Mouse (Mus musculus) liver, embryonic 14.5 days (tissue): ENCODE data around the gene Rarres1. TPM values are rescaled to one million over a fixed set of nuclear protein-coding genes. Genes with fewer than 3 reads are reported as not detected.
A peak's percentile ranks its signal among the peaks of the same experiment; 100 is the strongest.

Experiments used
- ATAC-seq: fragments of 200-750 bp; cut with Nextera tagmentation; 2 replicates; pipeline ENCODE4 v1.8.0; 2017; ENCODE audit warnings: moderate number of reproducible peaks, mild to moderate bottlenecking, moderate library complexity; ENCODE audit not compliant: insufficient read depth
- DNase-seq, 3 experiments: peaks; one replicate each; pipeline ENCODE4 v3.0.0-alpha.2; 2012 to 2013; ENCODE audit warnings: low read depth in 3 of 3, low spot score in 3 of 3
- H3K27ac ChIP-seq: fragments of 300-500 bp; sonication (generic); 2 replicates; pipeline ENCODE4 v1.5.1; 2014; ENCODE audit warnings: moderate library complexity, mild to moderate bottlenecking, control low read depth, inconsistent platforms
- H3K27me3 ChIP-seq: fragments of 300-500 bp; sonication (generic); 2 replicates; pipeline ENCODE4 v1.6.1; 2014; ENCODE audit warnings: mild to moderate bottlenecking, low read length, moderate library complexity; ENCODE audit not compliant: control insufficient read depth, insufficient read depth
- H3K36me3 ChIP-seq: fragments of 300-500 bp; sonication (generic); replicated peaks from 2 replicates; pipeline ENCODE4 v1.6.1; 2014; ENCODE audit warnings: low read depth; ENCODE audit not compliant: control insufficient read depth, insufficient read depth
- H3K4me1 ChIP-seq, 2 experiments: fragments of 200-500 bp in 1 of 2; fragments of 300-500 bp in 1 of 2; sonication (generic) in 1 of 2; replicated peaks; 2 replicates each; pipeline ENCODE4 v1.6.1; 2012 to 2014; ENCODE audit warnings: antibody characterized with exemption in 1 of 2, inconsistent platforms in 1 of 2, low read length in 1 of 2; ENCODE audit not compliant: control insufficient read depth in 2 of 2, insufficient read depth in 2 of 2
- H3K4me2 ChIP-seq: fragments of 300-500 bp; sonication (generic); 2 replicates; pipeline ENCODE4 v1.6.1; 2014; ENCODE audit warnings: low read depth, mild to moderate bottlenecking, control low read depth, moderate library complexity
- H3K4me3 ChIP-seq, 2 experiments: fragments of 200-500 bp in 1 of 2; fragments of 300-500 bp in 1 of 2; sonication (generic) in 1 of 2; 2 replicates each; pipeline ENCODE4 v1.5.1; 2012 to 2014; ENCODE audit warnings: low read depth in 2 of 2, low read length in 2 of 2, mild to moderate bottlenecking in 2 of 2, control low read depth in 1 of 2, inconsistent platforms in 1 of 2, moderate library complexity in 1 of 2; ENCODE audit not compliant: insufficient read depth in 1 of 2
- H3K9ac ChIP-seq: fragments of 300-500 bp; sonication (generic); replicated peaks from 2 replicates; pipeline ENCODE4 v1.6.1; 2014; ENCODE audit warnings: mild to moderate bottlenecking, control low read depth, moderate library complexity
- H3K9me3 ChIP-seq: fragments of 300-500 bp; sonication (generic); 2 replicates; pipeline ENCODE4 v1.6.1; 2016; ENCODE audit warnings: low read length, mixed read lengths; ENCODE audit not compliant: control insufficient read depth
- CTCF ChIP-seq: IDR thresholded peaks from 2 replicates; pipeline ENCODE4 v1.5.1; 2016; ENCODE audit warnings: antibody characterized with exemption, low read depth, control low read depth
- EP300 ChIP-seq: IDR thresholded peaks from 2 replicates; pipeline ENCODE4 v1.6.1; 2016; ENCODE audit warnings: antibody characterized with exemption, low read depth
- WGBS: fragments of 180-500 bp; shearing (Covaris S2); extraction: QIAGEN DNeasy Blood & Tissue Kit; methylation state at CpG from one replicate; pipeline ENCODE4 v1.1.7; 2014; ENCODE audit not compliant: insufficient replicate concordance; 5-methylcytosine and 5-hydroxymethylcytosine counted together
- polyA plus RNA-seq, 2 experiments: library from polyadenylated mRNA; depleted of rRNA in 1 of 2; stranded (reverse) in 1 of 2; unstranded in 1 of 2; fragments of >200 nt; fragmentation: Nextera tagmentation in 1 of 2; extraction: Ambion mirVana in 1 of 2; gene quantifications; 2 replicates each; pipeline versions ENCODE4 v1.2.1 to v1.2.3; 2012 to 2014

The Rarres1 gene
- polyA plus RNA-seq, 2 experiments, result 1.3 to 1.5 TPM

GRCm38 (mm10) chr3:67508216-67508892 is 7.0 kb downstream of the Rarres1 start:
- no peak overlapping the region for H3K4me2 ChIP-seq
- TF ChIP-seq EP300, result no peak
- no peak for TF ChIP-seq CTCF
- ATAC-seq, result no peak
- H3K4me1 ChIP-seq, result no peaks in the 10 kb centered on the region
- H3K36me3 ChIP-seq, result no peaks in the 10 kb centered on the region
- DNase-seq, result no peak
- WGBS, result 67% methylated on average over 10 of the region's 10 CpGs
- H3K27ac ChIP-seq, result no peak overlapping the region
- no peak overlapping the region for H3K9ac ChIP-seq
- H3K9me3 ChIP-seq, result no peaks in the 10 kb centered on the region
- H3K4me3 ChIP-seq, result no peak overlapping the region
- no peaks in the 10 kb centered on the region for H3K27me3 ChIP-seq

GRCm38 (mm10) chr3:67505286-67505685 is 10.0 kb downstream of the Rarres1 start:
- Histone ChIP-seq H3K4me2 (no peak overlapping the region), H3K9ac (no peak overlapping the region), H3K27ac (no peak overlapping the region), H3K36me3 (no peaks in the 10 kb centered on the region), H3K27me3 (no peaks in the 10 kb centered on the region), H3K9me3 (no peaks in the 10 kb centered on the region), H3K4me3 (no peak overlapping the region), H3K4me1 (no peaks in the 10 kb centered on the region)
- DNase-seq (no peak), ATAC-seq (no peak)
- 53% methylated on average over 2 of the region's 2 CpGs for WGBS
- TF ChIP-seq CTCF, result no peak
- TF ChIP-seq EP300, result no peak

- Histone ChIP-seq H3K9me3 (no peaks in the 10 kb centered on the region), H3K4me1 (peaks cover 0 to 5% of the 10 kb centered on the region in 2 experiments; a peak in 2 of 4 replicates), H3K9ac (no peak overlapping the region), H3K4me3 (no peak overlapping the region), H3K27me3 (no peaks in the 10 kb centered on the region), H3K36me3 (no peaks in the 10 kb centered on the region), H3K27ac (no peak overlapping the region), H3K4me2 (no peak overlapping the region)
- ATAC-seq (no peak), DNase-seq (no peak)
- TF ChIP-seq CTCF (no peak), EP300 (no peak)
- whole genome bisulfite sequencing, result 17% methylated on average over 3 of the region's 3 CpGs
Measured at GRCm38 (mm10) chr3:67503878-67504277, 11.4 kb downstream of the Rarres1 start.

GRCm38 (mm10) chr3:67499406-67499791 is 15.9 kb downstream of the Rarres1 start:
- Histone ChIP-seq H3K9ac (no peak overlapping the region), H3K4me1 (peaks cover 0 to 7% of the 10 kb centered on the region in 2 experiments; a peak in 2 of 4 replicates), H3K27ac (no peak overlapping the region), H3K36me3 (no peaks in the 10 kb centered on the region), H3K4me3 (no peak overlapping the region), H3K9me3 (no peaks in the 10 kb centered on the region), H3K27me3 (no peaks in the 10 kb centered on the region), H3K4me2 (no peak overlapping the region)
- TF ChIP-seq CTCF (no peak), EP300 (no peak)
- 66% methylated on average over 4 of the region's 4 CpGs for WGBS
- no peak for DNase-seq
- peak; percentile 62; the same call in 1 of the 2 replicates for ATAC-seq

GRCm38 (mm10) chr3:67498773-67499405 is 16.4 kb downstream of the Rarres1 start:
- WGBS, result 58% methylated on average over 8 of the region's 8 CpGs

More at GRCm38 (mm10) chr3:67498773-67499405, 16.4 kb downstream of the Rarres1 start:
- DNase-seq (no peak), ATAC-seq (peak; percentile 82)
- Histone ChIP-seq H3K4me3 (no peak overlapping the region), H3K27ac (no peak overlapping the region), H3K9ac (no peak overlapping the region), H3K4me1 (peaks cover 0 to 7% of the 10 kb centered on the region in 2 experiments; a peak in 2 of 4 replicates), H3K36me3 (no peaks in the 10 kb centered on the region), H3K9me3 (no peaks in the 10 kb centered on the region), H3K4me2 (no peak overlapping the region), H3K27me3 (no peaks in the 10 kb centered on the region)
- TF ChIP-seq EP300 (peak; percentile 36; the same call in 1 of the 2 replicates), CTCF (no peak)
